Mouse (Mus musculus) testis, adult 2 months (tissue): ENCODE measurements around the gene Stag1.

Experiments
- CTCF ChIP-seq: fragments of 200-500 bp; IDR thresholded peaks from 2 replicates; pipeline ENCODE4 v1.5.1; 2012; ENCODE audit warnings: low read depth, mild to moderate bottlenecking, inconsistent platforms, low read length, moderate library complexity; ENCODE audit not compliant: control insufficient read depth, insufficient read depth, insufficient replicate concordance
- POLR2A ChIP-seq: fragments of 200-500 bp; IDR thresholded peaks from 2 replicates; pipeline ENCODE4 v1.6.1; 2012; ENCODE audit warnings: low read depth, mild to moderate bottlenecking, inconsistent platforms, low read length, moderate library complexity; ENCODE audit not compliant: control insufficient read depth

DNA sequence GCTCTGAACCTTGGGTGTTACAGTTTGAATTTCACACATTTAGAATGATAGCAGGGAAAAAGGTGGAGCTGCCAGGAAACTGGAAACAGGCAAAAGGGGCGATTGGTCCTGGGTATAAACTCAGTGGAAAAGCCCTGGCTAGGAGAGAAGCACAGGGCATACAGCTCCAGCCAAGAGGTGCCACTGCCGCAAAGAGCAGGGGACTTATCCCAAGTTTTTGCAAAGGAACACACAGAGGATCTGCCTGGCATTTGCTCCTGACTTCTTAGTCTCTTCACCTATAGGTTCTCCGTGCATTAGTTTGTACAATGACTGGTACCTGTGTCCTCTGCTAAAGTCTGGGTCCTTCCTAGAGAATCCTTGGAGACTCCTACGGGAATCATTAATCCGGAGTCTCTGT is 5.6 kb downstream of the Stag1 start:
- TF ChIP-seq POLR2A (no peak), CTCF (no peak)
